Mouse (Mus musculus) liver (tissue): ENCODE measurements around the gene Schip1.

Source experiments
- DNase-seq: peaks from one replicate; pipeline ENCODE4 v3.0.0-alpha.2; 2020; ENCODE audit warnings: mixed read lengths

Schip1 gene

GRCm38 (mm10) chr3:68138833-68139627 lies 74.4 kb downstream of the Schip1 start:
- no peak for DNase-seq

GRCm38 (mm10) chr3:68150688-68151087 lies 86.1 kb downstream of the Schip1 start:
- DNase-seq: no peak

DNA sequence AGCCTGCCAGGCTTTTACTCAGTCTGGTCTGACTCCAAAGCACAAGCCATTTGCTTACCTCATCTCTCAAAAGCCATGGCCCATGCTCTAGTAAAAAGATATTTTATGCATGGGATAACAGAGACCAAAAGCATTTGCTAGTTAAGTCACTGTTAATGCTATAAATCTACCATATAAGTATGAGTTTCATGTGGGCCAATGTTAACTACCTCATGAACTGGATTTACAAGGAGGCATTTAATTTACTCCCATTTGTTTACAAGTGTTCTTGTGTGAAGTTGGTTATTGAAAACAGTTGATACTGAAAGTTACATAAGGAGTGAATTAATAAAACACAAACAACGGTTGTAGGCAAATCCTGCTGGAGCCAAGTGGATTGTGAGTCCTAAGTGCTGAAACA lies 95.6 kb downstream of the Schip1 start:
- no peak for DNase-seq

DNA sequence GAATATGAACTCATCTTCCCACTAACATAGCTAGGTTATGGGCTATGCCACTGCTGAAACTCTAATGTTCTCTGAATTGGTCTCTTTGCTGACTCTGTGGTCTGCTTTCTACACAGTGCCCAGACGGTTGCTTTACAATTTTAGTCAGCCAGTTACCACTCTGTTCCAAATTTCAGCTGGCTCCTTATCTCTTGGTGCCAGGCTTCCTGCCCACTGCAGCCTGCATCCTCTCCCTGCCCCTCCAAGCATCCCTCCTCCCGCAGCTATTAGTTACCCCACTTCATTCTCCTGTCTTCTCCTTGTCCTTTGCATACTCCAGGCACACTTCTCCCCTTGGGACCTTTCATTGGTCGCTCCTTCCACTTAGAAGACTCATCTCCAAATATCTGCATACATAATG lies 96.2 kb downstream of the Schip1 start:
- DNase-seq: no peak

DNA sequence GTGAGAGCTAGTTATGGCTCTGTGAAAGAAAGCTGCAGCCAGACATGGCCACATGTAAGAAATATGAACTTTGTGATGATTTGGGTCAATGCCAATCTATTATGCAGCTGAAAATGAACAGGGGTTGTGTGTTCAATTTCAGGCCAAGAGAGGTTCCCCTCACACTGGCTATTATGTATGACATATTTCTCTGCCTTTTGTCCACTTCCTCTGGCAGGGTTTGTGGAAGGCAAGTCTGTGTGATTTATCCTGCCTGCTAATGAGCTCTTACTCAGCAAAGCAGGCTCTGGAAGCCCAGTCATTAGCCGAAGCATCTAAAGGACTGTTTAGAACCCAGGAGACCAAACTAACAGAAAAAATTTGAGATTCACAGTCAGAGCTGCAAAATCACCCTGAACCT lies 113.6 kb downstream of the Schip1 start:
- no peak for DNase-seq

- DNase-seq: no peak
Observed at GRCm38 (mm10) chr3:68187471-68187870, 122.9 kb downstream of the Schip1 start.

GRCm38 (mm10) chr3:68189100-68189499 lies 124.5 kb downstream of the Schip1 start:
- DNase-seq: no peak

GRCm38 (mm10) chr3:68196933-68197332 lies 132.3 kb downstream of the Schip1 start:
- no peak for DNase-seq

GRCm38 (mm10) chr3:68201214-68201613 lies 136.6 kb downstream of the Schip1 start:
- DNase-seq: no peak

DNA sequence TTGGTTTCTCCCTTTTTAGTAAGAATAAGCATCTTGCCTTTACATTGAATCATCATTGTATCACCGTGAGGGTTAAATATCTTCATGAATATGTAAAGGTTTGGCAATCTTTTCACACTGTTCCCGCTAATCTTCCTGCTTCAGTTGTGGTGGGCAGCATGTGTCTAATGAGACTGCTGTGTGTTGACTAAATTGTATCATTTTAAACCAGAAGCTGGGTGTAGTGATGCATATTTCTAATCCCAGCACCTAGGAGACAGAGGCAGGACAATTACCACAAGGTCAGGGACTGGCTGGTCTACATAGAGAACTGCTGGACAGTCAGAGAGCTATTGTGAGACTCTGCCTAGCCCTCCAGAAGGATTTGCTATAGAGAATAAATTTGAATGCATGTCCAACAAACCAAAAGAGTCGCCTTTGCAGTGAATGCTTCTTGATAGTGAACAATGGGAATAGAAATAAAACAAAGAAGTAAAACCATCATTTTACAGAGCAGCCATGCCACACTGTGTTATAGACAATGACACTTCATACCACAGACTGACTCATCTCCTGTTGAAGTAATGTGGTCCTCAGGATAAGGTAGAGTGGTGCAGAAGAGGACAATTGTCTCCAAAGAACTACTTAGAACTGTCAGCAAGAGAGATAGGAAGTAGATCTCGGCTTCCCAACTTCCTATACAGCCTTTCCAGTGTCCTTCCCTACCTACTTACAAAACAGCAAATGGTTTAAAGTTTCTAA lies 137.7 kb downstream of the Schip1 start:
- DNase-seq: no peak

DNA sequence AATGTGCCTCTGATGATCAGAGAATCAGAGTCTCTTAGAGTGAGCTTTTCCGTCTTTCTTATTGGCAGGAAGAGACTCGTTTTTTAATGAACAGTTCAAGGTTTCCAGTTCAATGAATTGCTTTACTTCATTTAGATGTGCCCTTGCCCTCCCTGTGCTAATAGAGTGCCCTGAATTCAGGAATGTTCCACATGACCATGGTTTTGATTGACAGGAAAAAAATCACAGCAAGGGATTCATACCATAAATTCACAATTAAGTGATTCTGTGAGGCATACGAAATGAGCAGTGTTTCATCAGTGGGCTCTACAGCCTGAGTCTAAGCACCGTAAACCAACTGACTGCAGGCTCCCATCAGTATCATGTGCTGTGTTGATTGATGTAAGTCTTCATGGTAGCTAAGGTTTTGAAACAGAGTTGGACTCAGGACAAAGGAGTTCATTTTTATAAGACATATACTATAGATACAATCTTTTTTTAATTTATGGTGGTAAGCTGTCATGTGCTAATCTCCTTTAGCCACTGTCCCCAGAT lies 139.4 kb downstream of the Schip1 start:
- no peak for DNase-seq

DNA sequence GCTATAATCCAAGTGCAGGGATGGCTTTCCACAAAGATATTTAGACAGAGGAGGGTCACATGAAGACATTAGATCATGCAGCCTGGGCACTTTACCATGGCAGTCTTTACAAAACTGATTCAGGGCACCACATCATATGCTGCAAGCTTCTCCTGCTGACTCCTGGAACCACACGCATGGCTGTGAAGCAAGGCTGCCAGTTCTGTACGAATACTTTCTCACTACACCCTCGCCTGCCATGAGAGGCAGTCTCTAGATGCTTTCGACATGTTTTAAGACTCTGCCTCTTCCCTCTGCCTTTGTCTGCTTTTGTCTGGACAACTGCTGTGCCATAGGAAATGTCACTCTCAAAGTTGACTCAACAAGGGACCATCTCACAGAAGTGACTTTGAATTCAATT lies 145.8 kb downstream of the Schip1 start:
- DNase-seq: no peak

GRCm38 (mm10) chr3:68221452-68221851 lies 156.8 kb downstream of the Schip1 start:
- DNase-seq: no peak

DNA sequence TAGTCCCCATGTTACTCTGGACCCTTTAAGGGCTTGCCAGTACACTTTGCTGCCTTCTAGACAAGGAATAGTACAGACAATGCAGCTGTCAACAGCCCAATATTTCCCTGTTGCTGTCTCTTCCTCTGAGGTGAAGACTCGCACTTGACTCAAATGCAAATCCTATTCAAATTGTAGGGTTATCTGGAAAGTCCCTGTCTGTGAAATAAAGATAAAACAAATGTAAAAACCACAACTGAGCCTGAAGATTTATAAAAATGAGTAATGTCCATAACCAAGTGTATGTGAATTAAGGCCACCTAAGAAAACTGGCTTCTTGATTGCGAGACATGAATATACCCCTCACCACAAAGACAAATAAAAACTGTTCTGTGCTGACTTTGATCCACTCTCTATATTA lies 175.3 kb downstream of the Schip1 start:
- DNase-seq: no peak

DNA sequence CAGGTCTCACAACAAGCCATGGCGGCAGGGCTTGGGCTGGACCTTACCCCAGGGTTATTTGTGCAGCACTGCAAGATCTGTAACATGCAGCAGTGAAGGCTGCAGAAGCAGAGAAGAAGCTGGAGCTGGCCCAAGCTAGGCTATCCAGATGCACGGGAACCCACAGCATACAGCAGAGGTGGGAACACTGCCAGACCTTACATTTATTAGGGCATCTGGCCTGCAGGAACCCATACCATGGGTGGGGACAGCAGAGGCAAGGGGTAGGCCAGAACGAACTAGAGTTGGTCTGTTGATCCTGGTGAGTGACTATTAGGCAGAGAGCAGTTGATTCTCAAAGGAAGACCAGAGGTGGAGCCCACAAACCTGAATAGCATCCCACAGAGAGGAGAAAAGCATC lies 178.6 kb downstream of the Schip1 start:
- DNase-seq: no peak

- DNase-seq: no peak
Observed at GRCm38 (mm10) chr3:68246154-68246553, 181.6 kb downstream of the Schip1 start.

DNA sequence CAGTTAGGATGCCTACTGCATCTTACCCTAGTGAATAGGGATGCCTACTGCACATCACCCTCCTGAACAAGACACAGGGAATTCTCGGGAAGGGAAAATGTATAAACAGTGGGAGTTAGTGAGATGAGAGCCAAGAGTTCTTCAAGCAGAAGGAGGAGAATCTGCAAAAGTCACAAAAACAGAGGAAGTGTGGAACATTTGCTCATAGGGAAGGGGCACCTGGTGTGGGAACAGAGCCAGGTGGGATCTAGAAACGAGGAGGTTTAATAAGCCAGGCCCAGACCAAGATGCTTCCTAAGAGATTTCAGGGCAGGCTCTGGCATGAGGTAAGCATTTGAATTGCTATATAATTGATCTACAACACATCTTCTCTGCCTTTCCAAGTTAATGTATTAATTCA lies 186.0 kb downstream of the Schip1 start:
- DNase-seq: no peak

DNA sequence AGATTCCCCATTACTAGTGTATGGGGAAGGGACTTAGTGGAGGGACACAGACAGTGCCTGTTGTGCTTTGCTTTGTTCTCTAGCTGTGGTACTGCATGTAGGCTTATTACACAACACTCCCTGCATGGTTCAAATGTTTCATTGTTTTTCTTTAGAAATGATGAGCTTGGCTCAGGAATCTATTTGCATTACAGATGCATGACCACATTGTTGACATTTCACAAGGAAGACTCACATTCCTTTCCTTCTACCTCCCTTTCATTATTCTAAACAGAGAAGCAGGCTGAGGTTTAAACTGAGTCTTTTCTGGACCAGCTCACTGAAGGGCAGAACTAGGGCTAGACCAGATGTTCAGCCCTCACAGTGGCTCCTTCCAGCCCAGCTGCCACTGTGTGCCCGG lies 187.7 kb downstream of the Schip1 start:
- no peak for DNase-seq

- DNase-seq: no peak
Observed at GRCm38 (mm10) chr3:68262304-68262703, 197.7 kb downstream of the Schip1 start.

DNA sequence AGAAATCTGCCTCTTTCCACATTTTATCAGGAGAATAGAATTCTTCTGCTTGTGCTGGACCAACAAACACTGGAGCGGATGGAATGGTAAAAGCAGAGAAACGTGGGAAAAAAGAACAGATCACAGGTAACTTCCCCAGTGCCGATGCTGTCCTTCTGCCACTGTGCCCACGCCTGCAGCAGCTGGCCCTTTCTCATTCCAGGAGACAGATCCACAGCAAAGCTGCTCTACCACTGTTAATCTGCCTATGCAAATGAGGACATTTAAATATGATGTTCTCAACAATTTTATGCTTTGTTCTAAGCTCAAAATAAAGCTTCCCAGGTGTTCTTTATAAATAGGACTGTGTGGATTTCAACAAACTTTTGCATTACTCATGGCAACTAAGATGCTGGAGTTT lies 203.3 kb downstream of the Schip1 start:
- DNase-seq: no peak

- no peak for DNase-seq
Observed at GRCm38 (mm10) chr3:68269251-68269650, 204.6 kb downstream of the Schip1 start.

DNA sequence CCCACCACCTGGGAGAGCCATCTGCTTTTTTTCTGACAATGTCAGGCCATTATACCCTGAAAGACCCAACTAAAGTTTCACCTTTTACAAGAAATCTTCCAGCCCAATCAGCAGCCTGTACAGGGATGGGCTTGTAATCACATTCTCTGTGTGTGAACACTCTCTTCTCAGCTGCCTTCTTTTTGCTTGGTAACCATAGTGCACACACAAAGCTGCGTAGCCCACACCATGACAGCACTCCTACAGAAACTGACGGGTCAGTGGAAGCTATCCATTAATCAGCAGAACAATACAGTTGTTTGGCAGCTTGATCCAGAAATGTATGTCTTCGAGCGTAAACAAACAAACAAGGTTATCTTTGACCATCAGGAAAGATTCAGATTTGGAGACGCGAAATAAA lies 205.6 kb downstream of the Schip1 start:
- no peak for DNase-seq

GRCm38 (mm10) chr3:68271457-68271856 lies 206.9 kb downstream of the Schip1 start:
- DNase-seq: no peak

GRCm38 (mm10) chr3:68271881-68272280 lies 207.3 kb downstream of the Schip1 start:
- DNase-seq: no peak
